Mouse (Mus musculus) CH12.LX (cell line): ENCODE measurements around the gene Pars2.

Source experiments
- CHD2 ChIP-seq: IDR thresholded peaks from 2 replicates; pipeline ENCODE4 v1.6.1; 2011; ENCODE audit warnings: low read length, improper control_type of control experiment
- CTCF ChIP-seq, 2 experiments: IDR thresholded peaks in 1 of 2; conservative IDR thresholded peaks in 1 of 2; 2 replicates each; pipeline ENCODE4 v1.5.1; 2011 to 2012; ENCODE audit warnings: low read depth in 2 of 2, low read length in 2 of 2, improper control_type of control experiment in 1 of 2, inconsistent platforms in 1 of 2, mild to moderate bottlenecking in 1 of 2, moderate library complexity in 1 of 2
- E2F4 ChIP-seq: IDR thresholded peaks from 2 replicates; pipeline ENCODE4 v1.6.1; 2011; ENCODE audit warnings: low read depth, low read length, improper control_type of control experiment; ENCODE audit not compliant: insufficient replicate concordance
- EP300 ChIP-seq: IDR thresholded peaks from 2 replicates; pipeline ENCODE4 v1.6.1; 2011; ENCODE audit warnings: low read length, improper control_type of control experiment
- KAT2A ChIP-seq: IDR thresholded peaks from 2 replicates; pipeline ENCODE4 v1.6.1; 2012; ENCODE audit warnings: low read length, improper control_type of control experiment, inconsistent platforms; ENCODE audit not compliant: insufficient replicate concordance
- POLR2A ChIP-seq: IDR thresholded peaks from 2 replicates; pipeline ENCODE4 v1.6.1; 2011; ENCODE audit warnings: low read depth, mild to moderate bottlenecking, improper control_type of control experiment, low read length
- SMC3 ChIP-seq: IDR thresholded peaks from 2 replicates; pipeline ENCODE4 v1.6.1; 2011; ENCODE audit warnings: low read depth, low read length, improper control_type of control experiment
- USF2 ChIP-seq: conservative IDR thresholded peaks from 2 replicates; pipeline ENCODE4 v1.6.1; 2011; ENCODE audit warnings: low read depth, low read length, improper control_type of control experiment
- ZKSCAN1 ChIP-seq: IDR thresholded peaks from 2 replicates; pipeline ENCODE4 v1.6.1; 2012; ENCODE audit warnings: low read depth, inconsistent platforms, low read length, improper control_type of control experiment, borderline replicate concordance

DNA sequence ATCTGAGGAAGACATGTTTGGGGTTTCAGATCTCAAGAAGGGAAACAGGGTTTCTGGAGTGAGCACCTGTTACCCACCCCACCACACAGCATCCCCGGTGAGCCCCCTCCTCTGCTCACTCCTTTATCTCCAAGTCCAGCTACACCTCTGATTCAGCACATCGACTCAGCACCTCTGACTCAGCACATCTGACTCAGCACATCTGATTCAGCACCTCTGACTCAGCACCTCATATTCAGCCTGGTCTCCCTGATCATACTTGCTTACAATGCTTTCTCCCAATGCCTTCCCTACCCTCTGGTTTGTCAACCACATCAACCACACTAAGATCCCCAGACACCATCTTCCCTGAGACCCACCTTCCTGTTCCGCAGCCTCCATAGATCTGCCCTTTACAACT, 37.3 kb upstream of the Pars2 start:
- TF ChIP-seq CTCF (conservative IDR thresholded peaks at IDR 0.05 in 1 of 2, IDR thresholded peaks at IDR 0.05 in 1 of 2; ENCODE audit: low read depth in 2 of 2, low read length in 2 of 2) = no peak
- no peak for TF ChIP-seq KAT2A
- TF ChIP-seq POLR2A = no peak
- TF ChIP-seq USF2 = no peak
- no peak for TF ChIP-seq E2F4
- TF ChIP-seq CHD2 = no peak
- TF ChIP-seq ZKSCAN1 = no peak
- no peak for TF ChIP-seq SMC3
- TF ChIP-seq EP300 = no peak
